Mouse (Mus musculus) stomach, postnatal 0 days (tissue): Measurements from ENCODE around the gene Mrvi1. TPM values are rescaled to one million over a fixed set of nuclear protein-coding genes. Genes with fewer than 3 reads are reported as not detected.

Source experiments
- ATAC-seq: fragments of 200-750 bp; cut with Nextera tagmentation; 2 replicates; pipeline ENCODE4 v1.8.0; 2017; ENCODE audit not compliant: low FRiP score, low TSS enrichment
- DNase-seq: peaks from one replicate; pipeline ENCODE4 v3.0.0-alpha.2; 2016; ENCODE audit warnings: low spot score
- H3K27ac ChIP-seq: fragments of 300-500 bp; sonication (generic); replicated peaks from 2 replicates; pipeline ENCODE4 v1.5.1; 2014; ENCODE audit warnings: mild to moderate bottlenecking, control low read depth
- H3K27me3 ChIP-seq: fragments of 300-500 bp; sonication (generic); 2 replicates; pipeline ENCODE4 v1.6.1; 2014; ENCODE audit warnings: low read length; ENCODE audit not compliant: control insufficient read depth, insufficient read depth
- H3K36me3 ChIP-seq: fragments of 300-500 bp; sonication (generic); 2 replicates; pipeline ENCODE4 v1.6.1; 2014; ENCODE audit warnings: low read length, mixed read lengths; ENCODE audit not compliant: control insufficient read depth, insufficient read depth
- H3K4me1 ChIP-seq: fragments of 300-500 bp; sonication (generic); replicated peaks from 2 replicates; pipeline ENCODE4 v1.6.1; 2014; ENCODE audit warnings: antibody characterized with exemption; ENCODE audit not compliant: control insufficient read depth, insufficient read depth
- H3K4me2 ChIP-seq: fragments of 300-500 bp; sonication (generic); replicated peaks from 2 replicates; pipeline ENCODE4 v1.6.1; 2014; ENCODE audit warnings: low read depth, mild to moderate bottlenecking, control low read depth, moderate library complexity
- H3K4me3 ChIP-seq: fragments of 300-500 bp; sonication (generic); 2 replicates; pipeline ENCODE4 v1.5.1; 2014; ENCODE audit warnings: low read depth, low read length, control low read depth
- H3K9ac ChIP-seq: fragments of 300-500 bp; sonication (generic); 2 replicates; pipeline ENCODE4 v1.6.1; 2014; ENCODE audit warnings: mild to moderate bottlenecking, low read length, control low read depth, mixed read lengths
- H3K9me3 ChIP-seq: fragments of 300-500 bp; sonication (generic); 2 replicates; pipeline ENCODE4 v1.6.1; 2016; ENCODE audit warnings: low read length; ENCODE audit not compliant: control insufficient read depth
- CTCF ChIP-seq: IDR thresholded peaks from 2 replicates; pipeline ENCODE4 v1.5.1; 2016; ENCODE audit warnings: antibody characterized with exemption, low read depth, mild to moderate bottlenecking, moderate library complexity
- EP300 ChIP-seq: optimal IDR thresholded peaks from 2 replicates; pipeline ENCODE3; 2016; ENCODE audit warnings: antibody characterized with exemption
- WGBS: fragments of 180-500 bp; shearing (Covaris S2); extraction: QIAGEN DNeasy Blood & Tissue Kit; methylation state at CpG from one replicate; pipeline ENCODE4 v1.1.7; 2014; 5-methylcytosine and 5-hydroxymethylcytosine counted together
- polyA plus RNA-seq: library from polyadenylated mRNA; unstranded; fragments of >200 nt; fragmentation: Nextera tagmentation; extraction: Ambion mirVana; gene quantifications from 2 replicates; pipeline ENCODE4 v1.2.1, GENCODE M21; 2015

The Mrvi1 gene
- polyA plus RNA-seq, 1 experiment from 2014 or later = 8.4 TPM

DNA sequence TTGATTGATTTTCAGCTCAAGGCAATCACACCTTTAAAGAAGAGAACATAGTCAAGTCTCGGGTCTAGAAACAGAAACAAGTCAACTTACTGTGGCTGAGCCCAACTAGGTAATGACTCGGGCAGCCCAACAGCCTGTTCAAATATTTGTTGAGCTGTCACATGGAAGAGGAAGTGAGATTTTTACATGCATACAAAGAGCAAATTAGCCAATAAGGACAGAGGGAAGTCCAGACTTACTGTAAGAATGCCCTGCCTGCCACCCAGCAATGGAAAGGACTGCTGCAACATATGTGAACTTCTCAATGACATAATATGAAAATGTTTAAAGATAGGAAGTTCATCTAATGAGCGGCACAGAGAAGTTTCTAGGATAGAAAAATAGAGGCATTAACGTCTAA lies 141.9 kb downstream of the Mrvi1 start:
- ATAC-seq = peak; percentile 82
- no peak for TF ChIP-seq CTCF
- TF ChIP-seq EP300 = no peak
- DNase-seq = peak; percentile 67
- H3K27ac ChIP-seq = no peak overlapping the region
- H3K27me3 ChIP-seq = no peaks in the 10 kb centered on the region
- H3K4me2 ChIP-seq = no peak overlapping the region
- 41% methylated on average over 4 of the region's 4 CpGs for WGBS
- H3K9ac ChIP-seq = no peak overlapping the region
- H3K4me3 ChIP-seq = no peak overlapping the region
- no peaks in the 10 kb centered on the region for H3K9me3 ChIP-seq
- no peaks in the 10 kb centered on the region for H3K36me3 ChIP-seq
- no peaks in the 10 kb centered on the region for H3K4me1 ChIP-seq

- TF ChIP-seq EP300 = no peak
- no peak for TF ChIP-seq CTCF
- no peak overlapping the region for H3K27ac ChIP-seq
- no peaks in the 10 kb centered on the region for H3K36me3 ChIP-seq
- no peak overlapping the region for H3K9ac ChIP-seq
- DNase-seq (peak; percentile 44), ATAC-seq (peak; percentile 63)
- no peak overlapping the region for H3K4me3 ChIP-seq
- H3K27me3 ChIP-seq = no peaks in the 10 kb centered on the region
- H3K9me3 ChIP-seq = no peaks in the 10 kb centered on the region
- H3K4me2 ChIP-seq = no peak overlapping the region
- no peaks in the 10 kb centered on the region for H3K4me1 ChIP-seq
- 53% methylated on average over 3 of the region's 3 CpGs for WGBS
Observed at GRCm38 (mm10) chr7:110834522-110834921, 147.7 kb downstream of the Mrvi1 start.

GRCm38 (mm10) chr7:110834018-110834417 lies 148.2 kb downstream of the Mrvi1 start:
- Histone ChIP-seq H3K36me3 (no peaks in the 10 kb centered on the region), H3K27me3 (no peaks in the 10 kb centered on the region), H3K4me1 (no peaks in the 10 kb centered on the region), H3K27ac (no peak overlapping the region), H3K9ac (no peak overlapping the region), H3K9me3 (no peaks in the 10 kb centered on the region), H3K4me3 (no peak overlapping the region), H3K4me2 (no peak overlapping the region)
- TF ChIP-seq EP300 = no peak
- no peak for TF ChIP-seq CTCF
- DNase-seq (no peak), ATAC-seq (no peak)
- WGBS = 95% methylated on average over 1 of the region's 1 CpGs

DNA sequence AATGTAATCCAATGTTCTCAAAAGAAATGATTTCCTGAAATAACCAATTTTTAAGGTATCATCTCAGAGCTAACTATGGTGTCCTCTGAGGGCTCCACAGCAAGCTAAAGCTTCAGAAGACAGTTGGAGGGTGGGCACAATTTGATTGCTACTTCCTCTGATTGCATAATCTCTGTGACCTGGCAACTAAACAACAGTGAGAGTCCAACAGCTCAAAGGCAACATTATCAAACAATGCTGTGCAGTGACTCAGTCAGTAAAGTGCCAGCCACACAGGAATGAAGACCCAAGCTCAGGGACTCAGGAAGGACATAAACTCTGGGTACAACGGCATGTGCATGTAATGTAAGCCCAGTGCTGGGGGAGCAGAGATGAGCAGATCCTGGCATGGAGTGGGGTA lies 149.2 kb downstream of the Mrvi1 start:
- H3K4me3 ChIP-seq = no peak overlapping the region
- no peak overlapping the region for H3K27ac ChIP-seq
- H3K9ac ChIP-seq = no peak overlapping the region
- DNase-seq (no peak), ATAC-seq (no peak)
- H3K4me2 ChIP-seq = no peak overlapping the region
- WGBS = 76% methylated on average over 1 of the region's 1 CpGs
- H3K9me3 ChIP-seq = no peaks in the 10 kb centered on the region
- no peaks in the 10 kb centered on the region for H3K27me3 ChIP-seq
- TF ChIP-seq EP300 = no peak
- no peak for TF ChIP-seq CTCF
- H3K36me3 ChIP-seq = 0 out of 2 replicates have a peak, but pooled peaks cover 6% of the 10 kb centered on the region
- H3K4me1 ChIP-seq = no peaks in the 10 kb centered on the region

- 85% methylated on average over 8 of the region's 8 CpGs for WGBS
- TF ChIP-seq CTCF (no peak), EP300 (no peak)
- Histone ChIP-seq H3K4me1 (no peaks in the 10 kb centered on the region), H3K9ac (no peak overlapping the region), H3K4me2 (no peak overlapping the region), H3K4me3 (no peak overlapping the region), H3K9me3 (no peaks in the 10 kb centered on the region), H3K27me3 (no peaks in the 10 kb centered on the region), H3K27ac (no peak overlapping the region), H3K36me3 (peaks cover 9% of the 10 kb centered on the region)
- no peak for ATAC-seq
- DNase-seq = no peak
Observed at GRCm38 (mm10) chr7:110823995-110824953, 158.0 kb downstream of the Mrvi1 start.

DNA sequence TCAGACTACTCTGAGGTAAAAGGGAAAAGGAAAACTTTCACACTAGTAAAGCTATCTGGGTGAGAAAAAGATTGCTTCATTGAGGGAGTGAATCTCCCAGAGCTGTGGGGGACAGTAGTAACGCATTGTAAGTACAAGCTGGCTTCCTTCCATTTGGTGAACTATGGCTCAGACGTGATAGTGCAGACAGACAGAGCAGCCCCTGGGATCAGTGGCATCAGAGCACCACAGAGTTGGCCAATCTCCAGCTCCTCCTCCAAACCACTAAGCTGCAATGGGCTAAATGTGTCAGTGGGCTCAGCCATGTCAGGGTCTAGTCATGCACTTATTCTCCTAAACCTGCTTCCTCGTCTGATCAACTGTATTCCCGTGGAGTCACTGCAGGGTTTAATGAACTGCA lies 158.7 kb downstream of the Mrvi1 start:
- no peak for DNase-seq
- WGBS = 70% methylated on average over 4 of the region's 4 CpGs
- Histone ChIP-seq H3K36me3 (peaks cover 7% of the 10 kb centered on the region), H3K27ac (no peak overlapping the region), H3K9ac (no peak overlapping the region), H3K4me1 (no peaks in the 10 kb centered on the region), H3K9me3 (no peaks in the 10 kb centered on the region), H3K4me2 (no peak overlapping the region), H3K27me3 (no peaks in the 10 kb centered on the region), H3K4me3 (no peak overlapping the region)
- TF ChIP-seq CTCF (no peak), EP300 (no peak)
- ATAC-seq = no peak
